Mouse (Mus musculus): ENCODE measurements around the gene Npm3. TPM values are rescaled to one million over a fixed set of nuclear protein-coding genes. Genes with fewer than 3 reads are reported as not detected.

Gene Npm3
- polyA plus RNA-seq, 1 experiment from 2014 or later = 6.4 TPM

DNA sequence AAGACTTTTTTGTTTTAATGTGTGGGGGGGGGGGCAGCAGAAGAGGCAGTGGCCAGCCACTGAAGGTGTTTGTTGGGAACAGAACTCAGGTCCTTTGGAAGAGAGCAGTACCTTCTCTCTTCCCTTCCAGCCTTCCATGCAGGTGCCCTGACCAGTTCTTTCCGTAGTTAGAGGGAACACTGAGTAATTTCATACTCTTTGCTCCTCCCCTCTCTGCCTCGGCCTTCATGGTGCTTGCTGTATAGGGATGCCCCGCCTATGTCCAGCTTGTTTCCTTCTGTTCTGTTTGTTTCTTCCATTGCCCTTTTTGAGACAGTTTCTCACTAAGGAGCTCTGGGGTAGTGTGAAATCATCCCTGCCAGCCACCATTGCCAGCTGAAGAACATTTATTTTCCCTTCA lies 36.1 kb upstream of the Npm3 start:
- peaks cover 50% of the 10 kb centered on the region for H3K4me1 ChIP-seq (replicated peaks)
- 54% methylated on average over 3 of the region's 3 CpGs for WGBS (ENCODE audit: insufficient replicate concordance)
- H3K9ac ChIP-seq = no peak overlapping the region
- no peak overlapping the region for H3K4me2 ChIP-seq
- H3K36me3 ChIP-seq (replicated peaks) = peaks cover 13% of the 10 kb centered on the region
- H3K9me3 ChIP-seq (replicated peaks) = no peaks in the 10 kb centered on the region
- H3K4me3 ChIP-seq (replicated peaks) = no peak overlapping the region
- H3K27me3 ChIP-seq = no peaks in the 10 kb centered on the region
- ATAC-seq (ENCODE audit: insufficient read depth) = no peak
- no peak overlapping the region for H3K27ac ChIP-seq (replicated peaks)

DNA sequence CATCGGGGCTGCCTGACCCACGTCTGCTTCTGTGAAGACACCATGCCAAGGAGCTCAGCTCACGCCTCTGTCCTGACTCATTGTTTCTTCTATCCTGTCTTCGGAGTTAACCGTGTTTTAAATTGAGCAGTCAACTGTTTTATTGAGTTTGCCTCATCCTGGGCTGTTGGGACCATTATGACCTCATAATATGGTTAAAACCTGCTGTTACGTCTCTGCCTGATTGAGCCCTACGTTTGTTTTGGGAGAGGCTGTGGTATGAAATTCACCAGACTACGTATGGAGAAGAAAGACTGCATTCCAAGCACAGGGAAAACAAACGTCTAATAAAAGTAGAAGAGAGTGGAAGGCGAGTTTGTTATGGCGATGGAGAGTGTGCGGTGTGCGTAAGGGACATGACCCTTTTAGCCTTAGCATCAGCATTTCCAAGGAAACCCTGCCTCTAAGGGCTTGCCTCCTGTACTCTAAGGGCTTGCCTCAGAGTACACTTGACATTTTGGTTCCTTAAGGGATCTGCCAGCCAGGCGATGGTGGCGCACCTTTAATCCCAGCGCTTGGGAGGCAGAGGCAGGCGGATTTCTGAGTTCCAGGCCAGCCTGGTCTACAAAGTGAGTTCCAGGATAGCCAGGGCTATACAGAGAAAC lies 34.7 kb upstream of the Npm3 start:
- Histone ChIP-seq H3K27me3 (no peaks in the 10 kb centered on the region), H3K4me2 (peak overlapping the region; percentile 82), H3K36me3 (replicated peaks) (peaks cover 27% of the 10 kb centered on the region), H3K4me1 (replicated peaks) (peaks cover 46% of the 10 kb centered on the region), H3K9ac (peak overlapping the region; percentile 97), H3K4me3 (replicated peaks) (peak overlapping the region; percentile 95), H3K9me3 (replicated peaks) (no peaks in the 10 kb centered on the region), H3K27ac (replicated peaks) (peak overlapping the region; percentile 97)
- WGBS (ENCODE audit: insufficient replicate concordance) = 35% methylated on average over 17 of the region's 17 CpGs
- ATAC-seq (ENCODE audit: insufficient read depth) = no peak

DNA sequence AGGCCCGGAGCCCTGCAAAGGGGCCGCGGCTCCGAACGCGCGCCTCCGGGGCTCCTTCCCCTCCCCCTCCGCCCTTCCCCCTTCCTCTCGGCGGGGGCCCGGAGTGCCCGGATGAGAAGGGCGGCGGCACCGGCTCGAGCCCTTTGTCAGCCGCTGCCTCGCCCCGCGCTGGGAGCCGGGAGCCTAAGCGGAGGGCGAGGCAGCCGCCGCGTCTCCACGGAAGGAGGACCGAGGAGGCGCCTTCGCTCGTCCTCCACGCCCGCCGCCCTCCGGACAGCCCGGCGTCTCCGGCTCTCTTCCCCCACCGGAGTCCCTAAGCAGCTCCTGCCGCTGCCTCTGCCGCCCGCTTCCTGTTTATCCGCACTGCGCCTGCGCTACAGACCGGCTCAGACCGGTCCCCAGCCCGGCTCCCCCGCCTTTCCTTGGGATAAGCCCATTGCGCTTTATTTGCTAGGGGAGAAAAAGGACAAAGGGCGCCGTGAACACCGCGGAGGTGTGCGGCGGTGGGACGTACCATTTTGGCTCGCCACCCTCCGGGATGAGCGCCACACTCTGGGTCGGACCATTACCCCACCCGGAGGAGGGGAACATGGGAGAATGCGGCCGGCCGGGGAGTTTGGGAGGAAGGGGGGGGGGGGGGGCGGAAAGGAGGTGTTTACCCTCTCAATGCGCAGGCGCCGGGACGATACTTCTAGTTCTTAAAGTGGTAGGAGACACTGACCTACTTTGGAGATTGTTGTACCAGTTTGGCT lies 34.0 kb upstream of the Npm3 start, which contains the start of gene Mgea5:
TSS of gene Mgea5 (minus strand) at position 657 of the 752 bp plus-strand sequence.
- peak within 1 kb of the TSS; percentile 97 for H3K9ac ChIP-seq

DNA sequence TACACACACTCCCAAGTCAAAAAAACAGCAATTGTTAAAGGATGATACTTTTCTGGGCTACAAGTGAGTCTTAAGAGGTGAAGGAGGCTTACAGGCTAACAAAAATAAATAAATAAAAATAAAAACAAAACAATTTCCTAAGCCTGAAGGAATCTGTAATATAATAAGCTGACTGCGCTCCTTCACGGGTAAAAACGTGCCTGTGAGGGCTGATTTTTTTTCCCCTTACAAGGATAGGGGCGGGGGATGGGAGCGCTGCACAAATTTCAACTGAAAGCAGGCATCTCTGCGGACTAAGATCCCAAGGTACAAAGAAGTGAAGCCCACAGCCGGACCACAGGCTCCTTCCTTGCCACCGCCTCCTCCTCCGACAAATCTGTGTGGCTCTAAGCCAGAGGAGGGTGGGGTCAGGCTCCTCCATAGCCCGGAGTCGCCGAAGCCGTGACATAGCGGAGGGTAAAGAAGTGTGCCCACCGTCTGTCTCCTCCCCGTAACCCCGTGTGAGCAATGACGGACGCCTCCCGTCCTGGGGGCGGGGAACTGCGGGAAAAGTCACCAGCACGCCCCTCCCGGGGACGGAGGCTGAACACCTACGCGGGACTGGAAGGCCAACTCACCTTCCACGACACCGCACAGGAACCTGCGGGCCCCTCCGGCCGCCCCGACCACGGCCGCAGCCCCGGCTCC lies 33.1 kb upstream of the Npm3 start:
- Histone ChIP-seq H3K4me1 (replicated peaks) (peaks cover 45% of the 10 kb centered on the region), H3K9ac (peak overlapping the region; percentile 97), H3K4me3 (replicated peaks) (peak overlapping the region; percentile 95), H3K9me3 (replicated peaks) (no peaks in the 10 kb centered on the region), H3K4me2 (peak overlapping the region; percentile 82), H3K27ac (replicated peaks) (peak overlapping the region; percentile 97), H3K27me3 (no peaks in the 10 kb centered on the region), H3K36me3 (replicated peaks) (peaks cover 43% of the 10 kb centered on the region)
- WGBS (ENCODE audit: insufficient replicate concordance) = under 1% methylated on average over 36 of the region's 36 CpGs
- peak; percentile 28 for ATAC-seq (ENCODE audit: insufficient read depth)

More for the DNA sequence above, 34.0 kb upstream of the Npm3 start, which contains the start of gene Mgea5:
- peaks cover 34% of the 10 kb centered on the region for H3K36me3 ChIP-seq (replicated peaks)
- WGBS (ENCODE audit: insufficient replicate concordance) = under 1% methylated on average over 69 of the region's 71 CpGs
- peak within 1 kb of the TSS; percentile 97 for H3K27ac ChIP-seq (replicated peaks)
- H3K4me3 ChIP-seq (replicated peaks) = peak within 1 kb of the TSS; percentile 95
- H3K27me3 ChIP-seq = no peaks in the 10 kb centered on the region
- H3K4me2 ChIP-seq = peak within 1 kb of the TSS; percentile 82
- no peaks in the 10 kb centered on the region for H3K9me3 ChIP-seq (replicated peaks)
- peaks cover 45% of the 10 kb centered on the region for H3K4me1 ChIP-seq (replicated peaks)
- ATAC-seq (ENCODE audit: insufficient read depth) = peak; percentile 95

DNA sequence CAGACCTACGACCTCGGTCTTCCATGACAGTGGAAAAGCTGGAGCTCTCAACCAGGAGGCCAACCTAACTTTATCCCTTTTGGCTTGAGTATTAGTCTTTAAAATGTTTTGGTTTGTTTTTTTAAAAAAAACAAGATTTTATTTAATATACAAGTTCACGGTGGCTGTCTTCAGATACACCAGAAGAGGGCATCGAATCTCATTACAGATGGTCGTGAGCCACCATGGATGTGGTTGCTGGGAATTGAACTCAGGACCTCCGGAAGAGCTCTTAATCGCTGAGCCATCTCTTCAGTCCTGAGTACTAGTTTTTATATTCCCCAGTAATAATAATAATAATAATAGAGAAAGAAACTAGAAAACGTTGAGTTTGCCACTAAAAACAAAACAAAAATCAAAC lies 32.3 kb upstream of the Npm3 start:
- ATAC-seq (ENCODE audit: insufficient read depth) = no peak
- no peaks in the 10 kb centered on the region for H3K27me3 ChIP-seq
- H3K9ac ChIP-seq = peak overlapping the region; percentile 97; the same call in 1 of the 2 replicates
- H3K9me3 ChIP-seq (replicated peaks) = no peaks in the 10 kb centered on the region
- WGBS (ENCODE audit: insufficient replicate concordance) = 55% methylated on average over 8 of the region's 8 CpGs
- H3K4me1 ChIP-seq (replicated peaks) = peaks cover 45% of the 10 kb centered on the region
- H3K4me2 ChIP-seq = peak overlapping the region; percentile 82
- no peak overlapping the region for H3K27ac ChIP-seq (replicated peaks)
- peaks cover 51% of the 10 kb centered on the region for H3K36me3 ChIP-seq (replicated peaks)
- H3K4me3 ChIP-seq (replicated peaks) = peak overlapping the region; percentile 95

DNA sequence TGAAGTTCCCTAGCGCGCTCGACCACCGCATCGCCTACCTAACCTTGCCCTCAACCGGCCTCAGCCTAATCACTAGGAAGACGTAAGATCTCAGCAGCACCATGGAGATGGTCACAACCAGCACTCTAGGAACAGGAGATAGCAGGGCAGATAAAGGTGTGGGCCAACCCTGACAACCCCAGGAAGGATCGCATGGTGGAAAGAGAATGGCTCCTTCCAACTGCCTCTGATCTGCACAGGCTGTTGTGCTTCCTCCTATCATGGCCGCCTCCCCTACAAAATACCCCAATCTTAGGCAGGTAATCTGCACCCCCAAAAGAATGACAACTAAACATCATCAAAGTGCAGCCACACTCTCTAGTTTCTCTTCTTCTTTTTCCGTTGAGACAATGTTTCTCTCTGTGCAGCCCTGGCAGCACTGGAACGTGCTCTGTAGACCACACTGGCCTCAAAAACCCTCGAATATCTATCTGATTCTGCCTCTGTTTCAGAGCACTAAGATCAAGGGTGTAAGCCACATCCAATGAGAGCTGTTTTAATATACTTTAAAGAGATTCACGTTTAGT lies 31.0 kb upstream of the Npm3 start:
- Histone ChIP-seq H3K4me1 (replicated peaks) (peaks cover 44% of the 10 kb centered on the region), H3K27me3 (no peaks in the 10 kb centered on the region), H3K4me2 (peak overlapping the region; percentile 82), H3K27ac (replicated peaks) (no peak overlapping the region), H3K36me3 (replicated peaks) (peaks cover 63% of the 10 kb centered on the region), H3K9me3 (replicated peaks) (no peaks in the 10 kb centered on the region), H3K9ac (no peak overlapping the region), H3K4me3 (replicated peaks) (peak overlapping the region; percentile 95)
- ATAC-seq (ENCODE audit: insufficient read depth) = no peak
- WGBS (ENCODE audit: insufficient replicate concordance) = 58% methylated on average over 13 of the region's 13 CpGs

DNA sequence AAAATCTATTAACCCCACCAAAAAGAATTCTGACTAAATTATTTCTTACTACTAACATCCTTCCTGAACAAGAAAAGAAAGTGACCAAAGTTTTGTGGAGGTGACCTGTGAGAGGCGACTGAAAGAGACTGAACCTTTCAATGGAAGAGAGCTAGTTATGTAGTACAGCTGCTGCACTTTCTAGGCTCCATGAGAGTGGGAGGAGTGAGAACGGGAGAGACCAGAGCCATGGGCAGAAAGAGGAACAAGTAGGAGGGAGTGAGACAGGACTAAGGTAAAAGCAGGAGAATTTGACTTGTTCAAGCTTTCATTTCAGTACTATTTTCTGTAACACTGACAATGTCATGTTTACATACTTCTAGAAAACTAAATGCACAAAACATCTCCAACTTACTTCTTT lies 26.1 kb upstream of the Npm3 start:
- 61% methylated on average over 2 of the region's 2 CpGs for WGBS (ENCODE audit: insufficient replicate concordance)
- H3K4me2 ChIP-seq = no peak overlapping the region
- ATAC-seq (ENCODE audit: insufficient read depth) = no peak
- H3K27me3 ChIP-seq = no peaks in the 10 kb centered on the region
- H3K36me3 ChIP-seq (replicated peaks) = peaks cover 100% of the 10 kb centered on the region
- H3K4me1 ChIP-seq (replicated peaks) = peaks cover 10% of the 10 kb centered on the region
- no peak overlapping the region for H3K9ac ChIP-seq
- H3K27ac ChIP-seq (replicated peaks) = no peak overlapping the region
- H3K4me3 ChIP-seq (replicated peaks) = no peak overlapping the region
- no peaks in the 10 kb centered on the region for H3K9me3 ChIP-seq (replicated peaks)

DNA sequence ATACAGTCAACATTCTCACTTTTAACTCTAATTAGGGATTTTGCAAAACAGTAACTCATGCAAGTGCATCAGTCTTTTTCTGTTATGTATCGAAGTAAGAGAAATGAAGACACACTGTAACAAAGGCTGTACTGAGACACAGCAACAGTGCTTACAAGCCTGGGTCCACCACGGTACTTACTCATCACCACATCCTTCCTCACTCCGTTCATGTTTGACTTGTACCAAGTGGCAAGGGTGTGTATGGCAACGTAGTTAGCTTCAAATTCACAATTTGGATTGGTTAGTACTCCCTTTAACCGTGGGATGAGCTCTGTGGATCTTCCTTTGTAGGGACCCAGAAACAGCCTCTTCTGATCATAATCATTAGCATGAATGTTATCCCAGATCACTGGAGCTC lies 22.1 kb upstream of the Npm3 start:
- Histone ChIP-seq H3K4me1 (replicated peaks) (no peaks in the 10 kb centered on the region), H3K9ac (no peak overlapping the region), H3K4me2 (no peak overlapping the region), H3K27ac (replicated peaks) (no peak overlapping the region), H3K9me3 (replicated peaks) (no peaks in the 10 kb centered on the region), H3K36me3 (replicated peaks) (peaks cover 99% of the 10 kb centered on the region), H3K27me3 (no peaks in the 10 kb centered on the region), H3K4me3 (replicated peaks) (no peak overlapping the region)
- ATAC-seq (ENCODE audit: insufficient read depth) = no peak
- 80% methylated on average over 5 of the region's 5 CpGs for WGBS (ENCODE audit: insufficient replicate concordance)

DNA sequence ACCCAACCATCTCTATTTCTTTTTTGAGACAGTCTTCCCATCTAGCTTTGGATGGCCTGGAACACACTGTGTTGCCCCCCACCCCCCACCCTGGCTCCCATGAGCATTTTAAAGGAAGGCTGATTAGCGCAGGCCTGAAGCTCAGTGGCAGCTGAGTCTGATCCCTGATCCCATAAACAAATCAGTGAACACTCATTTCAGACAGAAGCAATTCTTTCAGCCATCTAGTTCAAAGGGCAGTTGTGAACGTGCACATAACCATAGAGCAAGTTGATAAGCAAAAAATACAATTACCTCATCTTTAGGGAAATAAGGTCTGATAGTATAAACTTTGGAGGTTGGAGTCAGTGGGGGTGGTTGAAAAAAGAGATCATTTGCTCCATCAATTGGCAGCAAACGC lies 11.4 kb upstream of the Npm3 start:
- H3K9me3 ChIP-seq (replicated peaks) = no peaks in the 10 kb centered on the region
- H3K4me3 ChIP-seq (replicated peaks) = no peak overlapping the region
- no peak for ATAC-seq (ENCODE audit: insufficient read depth)
- no peak overlapping the region for H3K4me2 ChIP-seq
- 90% methylated on average over 3 of the region's 3 CpGs for WGBS (ENCODE audit: insufficient replicate concordance)
- no peaks in the 10 kb centered on the region for H3K4me1 ChIP-seq (replicated peaks)
- peaks cover 95% of the 10 kb centered on the region for H3K36me3 ChIP-seq (replicated peaks)
- H3K9ac ChIP-seq = no peak overlapping the region
- no peak overlapping the region for H3K27ac ChIP-seq (replicated peaks)
- H3K27me3 ChIP-seq = no peaks in the 10 kb centered on the region

DNA sequence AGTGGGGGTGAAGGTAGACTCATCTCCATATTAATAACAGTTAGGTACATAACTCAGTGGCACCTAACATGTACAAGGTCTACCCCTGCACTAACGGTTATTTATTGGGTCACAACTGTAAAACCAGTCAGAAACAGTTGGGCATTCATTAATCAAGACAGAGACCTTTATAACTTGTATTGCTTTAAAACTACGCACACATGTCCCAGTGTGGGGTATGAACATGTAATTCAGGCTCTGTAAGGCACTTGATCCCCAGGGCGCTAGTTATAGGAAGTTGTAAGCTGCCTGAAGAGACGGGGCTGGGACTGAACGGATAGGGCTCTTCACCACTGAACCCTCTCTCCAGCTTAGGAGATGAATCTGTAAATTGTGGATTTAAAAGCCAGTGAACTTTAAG lies 9.3 kb upstream of the Npm3 start:
- Histone ChIP-seq H3K4me1 (replicated peaks) (no peaks in the 10 kb centered on the region), H3K36me3 (replicated peaks) (peaks cover 95% of the 10 kb centered on the region), H3K9me3 (replicated peaks) (no peaks in the 10 kb centered on the region), H3K9ac (no peak overlapping the region), H3K27me3 (no peaks in the 10 kb centered on the region), H3K27ac (replicated peaks) (no peak overlapping the region), H3K4me2 (no peak overlapping the region), H3K4me3 (replicated peaks) (no peak overlapping the region)
- 87% methylated on average over 5 of the region's 5 CpGs for WGBS (ENCODE audit: insufficient replicate concordance)
- no peak for ATAC-seq (ENCODE audit: insufficient read depth)

DNA sequence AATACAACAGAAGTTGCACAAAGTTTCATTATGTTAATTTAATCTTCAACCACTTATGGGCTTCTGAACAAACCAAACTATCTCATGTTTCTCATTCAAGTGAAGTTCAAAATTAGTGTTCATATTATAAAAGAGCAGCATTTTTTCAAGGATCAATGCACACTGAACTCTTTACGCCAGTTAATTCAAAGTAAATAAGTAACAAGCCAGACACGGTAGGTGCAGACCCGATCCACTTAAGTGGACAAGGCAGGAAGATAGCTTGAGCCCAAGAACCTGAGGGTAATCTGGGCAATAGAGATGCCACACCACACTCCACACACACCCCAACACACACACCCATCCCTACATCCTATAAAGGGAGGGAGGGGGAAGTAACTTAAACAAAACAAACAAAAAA lies 4.2 kb upstream of the Npm3 start:
- Histone ChIP-seq H3K4me3 (replicated peaks) (no peak overlapping the region), H3K9ac (no peak overlapping the region), H3K27me3 (no peaks in the 10 kb centered on the region), H3K27ac (replicated peaks) (no peak overlapping the region), H3K4me1 (replicated peaks) (peaks cover 19% of the 10 kb centered on the region), H3K9me3 (replicated peaks) (no peaks in the 10 kb centered on the region), H3K4me2 (no peak overlapping the region), H3K36me3 (replicated peaks) (peaks cover 86% of the 10 kb centered on the region)
- WGBS (ENCODE audit: insufficient replicate concordance) = 90% methylated on average over 3 of the region's 3 CpGs
- ATAC-seq (ENCODE audit: insufficient read depth) = no peak

Measured in liver, embryonic 15.5 days (tissue).